ENCODE assay signal across 8 mouse cellular contexts in the genomic region with DNA sequence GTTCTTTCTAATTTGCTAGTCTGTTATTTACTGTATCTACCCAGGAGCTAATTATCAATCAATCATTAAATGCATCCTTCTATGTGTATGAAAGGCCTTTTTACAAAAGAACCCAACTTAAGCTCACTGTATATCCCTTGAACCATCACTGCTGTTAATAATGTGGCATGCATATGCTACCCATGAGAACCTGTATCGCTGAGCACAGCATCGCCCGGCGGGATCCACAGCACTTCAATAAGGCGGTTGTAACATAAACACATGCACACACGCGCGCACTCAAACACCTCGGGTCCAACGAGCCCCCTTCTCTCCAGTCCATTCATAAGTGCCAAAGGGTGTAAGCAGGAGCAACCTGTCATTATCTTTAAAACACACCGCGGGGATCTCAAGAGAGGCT. TPM values are rescaled to one million over a fixed set of nuclear protein-coding genes. Genes with fewer than 3 reads are reported as not detected.
A peak's percentile ranks its signal among the peaks of the same experiment; 100 is the strongest.
DNase-seq lines count a peak whose midpoint lies in the region; ATAC-seq and TF ChIP-seq lines count a peak whose summit lies in the region.

No protein-coding gene starts in this region.

- WGBS in hindbrain, embryonic 11.5 days = under 1% methylated on average over 12 of the region's 12 CpGs
- 7% methylated on average over 12 of the region's 12 CpGs for WGBS in liver, postnatal 0 days (ENCODE audit: insufficient replicate concordance)

- TF ChIP-seq CTCF in liver, postnatal 0 days (IDR thresholded peaks at IDR 0.05; ENCODE audit: low read depth) = no peak

- no peaks in the 10 kb centered on the region for H3K9me3 ChIP-seq in hindbrain, embryonic 11.5 days (ENCODE audit: control insufficient read depth, low read length)
- H3K9me3 ChIP-seq in liver, postnatal 0 days (ENCODE audit: low read length) = no peaks in the 10 kb centered on the region

- peak overlapping the region; percentile 85 for H3K4me2 ChIP-seq in hindbrain, embryonic 11.5 days (replicated peaks; ENCODE audit: low read depth, low read length)
- H3K4me2 ChIP-seq in liver, postnatal 0 days (ENCODE audit: low read depth, low read length) = peak overlapping the region; percentile 72; the same call in 1 of the 2 replicates

- no peak for TF ChIP-seq EP300 in liver, postnatal 0 days (IDR thresholded peaks at IDR 0.05; ENCODE audit: low read depth)

- H3K9ac ChIP-seq in hindbrain, embryonic 11.5 days (ENCODE audit: low read depth, low read length) = 0 out of 2 replicates have a peak overlapping the region, but pooled peaks have one; percentile 0
- no peak overlapping the region for H3K9ac ChIP-seq in liver, postnatal 0 days (replicated peaks)

- H3K4me1 ChIP-seq in hindbrain, embryonic 11.5 days (replicated peaks; ENCODE audit: control insufficient read depth, insufficient read depth, low read length) = no peaks in the 10 kb centered on the region
- H3K4me1 ChIP-seq in liver, postnatal 0 days (ENCODE audit: insufficient read depth) = peaks cover 6% of the 10 kb centered on the region; the same call in 1 of the 2 replicates

- no peaks in the 10 kb centered on the region for H3K27me3 ChIP-seq in hindbrain, embryonic 11.5 days (ENCODE audit: control insufficient read depth, insufficient read depth, low read length)
- H3K27me3 ChIP-seq in liver, postnatal 0 days (ENCODE audit: insufficient read depth, low read length) = peaks cover 7% of the 10 kb centered on the region; the same call in 1 of the 2 replicates

- H3K36me3 ChIP-seq in hindbrain, embryonic 11.5 days (ENCODE audit: control insufficient read depth, insufficient read depth, low read length) = no peaks in the 10 kb centered on the region
- no peaks in the 10 kb centered on the region for H3K36me3 ChIP-seq in liver, postnatal 0 days (replicated peaks; ENCODE audit: insufficient read depth, low read length)

- peak overlapping the region; percentile 77 for H3K4me3 ChIP-seq in hindbrain, embryonic 11.5 days (ENCODE audit: low read depth, low read length)
- peak overlapping the region; percentile 24 for H3K4me3 ChIP-seq in liver, postnatal 0 days (ENCODE audit: low read depth, low read length)

- no peak overlapping the region for H3K27ac ChIP-seq in hindbrain, embryonic 11.5 days (ENCODE audit: low read depth, low read length)
- H3K27ac ChIP-seq in liver, postnatal 0 days (ENCODE audit: low read depth) = no peak overlapping the region

- ATAC-seq in hindbrain, embryonic 11.5 days (ENCODE audit: low FRiP score) = peak; percentile 63
- ATAC-seq in liver, postnatal 0 days = no peak

- peak; percentile 12 to 37 for DNase-seq in layer of hippocampus, postnatal 10 days (ENCODE audit: low spot score in 2 of 2)
- no peak for DNase-seq in layer of hippocampus, adult 9-10 months (ENCODE audit: low spot score)
- DNase-seq in cerebellum, postnatal 4 days (ENCODE audit: low spot score in 2 of 2) = peak; percentile 8 to 23
- DNase-seq in hindbrain, embryonic 11.5 days (ENCODE audit: low spot score) = peak; percentile 60
- DNase-seq in liver, postnatal 0 days = no peak
- DNase-seq in adrenal gland, postnatal 36 days = no peak
- no peak for DNase-seq in adrenal gland, adult 18-20 months (ENCODE audit: low spot score in 2 of 2)
- no peak for DNase-seq in kidney, adult 18-20 months

RNA-seq across cellular contexts. Expression of a gene that starts 0.8 kb away (rescaled TPM):
- total RNA-seq in layer of hippocampus, postnatal 10 days (2021) = 10 to 100 TPM; 24.3 to 25.7 TPM
- 66.2 and 68.6 TPM in 2 replicates for polyA plus RNA-seq in hindbrain, embryonic 11.5 days (2014; fragmentation: Nextera tagmentation; extraction: Ambion mirVana)
- 0.67 and 0.78 TPM in 2 replicates for polyA plus RNA-seq in liver, postnatal 0 days (2015; fragmentation: Nextera tagmentation; extraction: Ambion mirVana)
- 1 to 10 TPM; 1.5 to 1.6 TPM for total RNA-seq in adrenal gland, postnatal 36 days (2021)
- total RNA-seq in adrenal gland, adult 18-20 months (2021) = 1 to 10 TPM in 1 of 2 experiments, under 1 TPM in 1; 0.73 to 1.1 TPM

Comparison
In these comparisons a context has a peak if more than half of its experiments do, and no peak if none do; other contexts are left out.
1. DNase-seq: peak in layer of hippocampus, postnatal 10 days (2 of 2), cerebellum, postnatal 4 days (2 of 2) and hindbrain, embryonic 11.5 days (single experiment); none in layer of hippocampus, adult 9-10 months (single experiment), liver, postnatal 0 days (single experiment), adrenal gland, postnatal 36 days (0 of 2), adrenal gland, adult 18-20 months (0 of 2) and kidney, adult 18-20 months (single experiment).
2. RNA of a gene that starts 0.8 kb away (total RNA-seq): 24.3 to 25.7 TPM in layer of hippocampus, postnatal 10 days; 1.5 to 1.6 TPM in adrenal gland, postnatal 36 days and 0.73 to 1.1 TPM in adrenal gland, adult 18-20 months; every median in the first group is over 4 times any median in the second.